Mouse (Mus musculus) ES-E14 (cell line): ENCODE results near the gene Lrrc43. TPM values are rescaled to one million over a fixed set of nuclear protein-coding genes. Genes with fewer than 3 reads are reported as not detected.
"Not testable (repeated sequence)": the region's sequence is repeated elsewhere in the genome, so short reads cannot be mapped to it uniquely, and the experiment has no call there.

Source experiments
- DNase-seq: peaks from one replicate; pipeline ENCODE4 v3.0.0-alpha.2; 2013; ENCODE audit warnings: low read depth, low spot score
- H3K27ac ChIP-seq: 2 replicates; pipeline ENCODE4 v1.5.1; 2012; ENCODE audit warnings: low read depth, mild to moderate bottlenecking, low read length, moderate library complexity, mixed read lengths; ENCODE audit not compliant: poor library complexity, insufficient read depth, severe bottlenecking
- H3K36me3 ChIP-seq: 2 replicates; pipeline ENCODE4 v1.6.1; 2012; ENCODE audit warnings: mild to moderate bottlenecking, low read length, moderate library complexity, mixed read lengths; ENCODE audit not compliant: control insufficient read depth, poor library complexity, insufficient read depth, severe bottlenecking
- H3K4me1 ChIP-seq, 2 experiments: fragments of 150-350 bp in 1 of 2; sonication (generic) in 1 of 2; 2 replicates each; pipeline ENCODE4 v1.6.1; 2012; ENCODE audit warnings: low read length in 2 of 2, mild to moderate bottlenecking in 1 of 2, mixed read lengths in 1 of 2; ENCODE audit not compliant: control insufficient read depth in 2 of 2, insufficient read depth in 2 of 2, poor library complexity in 1 of 2
- H3K4me3 ChIP-seq, 2 experiments: fragments of 150-350 bp in 1 of 2; sonication (generic) in 1 of 2; 2 replicates each; pipeline ENCODE4 v1.5.1; 2012; ENCODE audit warnings: low read length in 2 of 2, low read depth in 1 of 2, mild to moderate bottlenecking in 1 of 2, mixed read lengths in 1 of 2; ENCODE audit not compliant: insufficient read depth in 1 of 2, poor library complexity in 1 of 2, severe bottlenecking in 1 of 2
- H3K9ac ChIP-seq: 2 replicates; pipeline ENCODE4 v1.6.1; 2012; ENCODE audit warnings: low read depth, mild to moderate bottlenecking, low read length, mixed read lengths; ENCODE audit not compliant: poor library complexity, insufficient read depth, severe bottlenecking
- H3K9me3 ChIP-seq: fragments of 150-350 bp; sonication (generic); 2 replicates; pipeline ENCODE4 v1.6.1; 2012; ENCODE audit warnings: low read depth, mild to moderate bottlenecking, low read length; ENCODE audit not compliant: control insufficient read depth, insufficient read depth
- CHD2 ChIP-seq: IDR thresholded peaks from 2 replicates; pipeline ENCODE4 v1.6.1; 2014; ENCODE audit warnings: mild to moderate bottlenecking, low read depth, low read length, inconsistent platforms
- HCFC1 ChIP-seq: IDR thresholded peaks from 2 replicates; pipeline ENCODE4 v1.6.1; 2012; ENCODE audit warnings: low read length, inconsistent platforms, borderline replicate concordance; ENCODE audit not compliant: insufficient read depth
- MAFK ChIP-seq: IDR thresholded peaks from 2 replicates; pipeline ENCODE4 v1.6.1; 2014; ENCODE audit warnings: mild to moderate bottlenecking, low read depth, low read length, inconsistent platforms; ENCODE audit not compliant: insufficient read depth
- ZC3H11A ChIP-seq: IDR thresholded peaks from 2 replicates; pipeline ENCODE4 v1.6.1; 2012; ENCODE audit warnings: low read depth, mild to moderate bottlenecking, inconsistent platforms, low read length, borderline replicate concordance
- ZNF384 ChIP-seq: IDR thresholded peaks from 2 replicates; pipeline ENCODE4 v1.6.1; 2012; ENCODE audit warnings: low read depth, low read length, inconsistent platforms
- in situ Hi-C, 2 experiments: fragments of 600-800 bp; cut with MboI; formaldehyde crosslinking; loops; one replicate each; pipeline ENCODE4 v1.15.1; 2025; ENCODE audit warnings: low sequenced_read_pairs in 2 of 2, inconsistent platforms in 1 of 2; ENCODE audit not compliant: unreplicated experiment in 2 of 2
- total RNA-seq: library from RNA; depleted of rRNA; stranded (reverse); fragments of 300-350 nt; gene quantifications from 2 replicates; pipeline ENCODE4 v1.2.3, GENCODE M21; 2012

Gene Lrrc43
- total RNA-seq, 1 experiment, result not detected

- in situ Hi-C loops, result no loop called here
- no peak for DNase-seq
Observed at GRCm38 (mm10) chr5:123499717-123500116, 10.6 kb downstream of the Lrrc43 start.

DNA sequence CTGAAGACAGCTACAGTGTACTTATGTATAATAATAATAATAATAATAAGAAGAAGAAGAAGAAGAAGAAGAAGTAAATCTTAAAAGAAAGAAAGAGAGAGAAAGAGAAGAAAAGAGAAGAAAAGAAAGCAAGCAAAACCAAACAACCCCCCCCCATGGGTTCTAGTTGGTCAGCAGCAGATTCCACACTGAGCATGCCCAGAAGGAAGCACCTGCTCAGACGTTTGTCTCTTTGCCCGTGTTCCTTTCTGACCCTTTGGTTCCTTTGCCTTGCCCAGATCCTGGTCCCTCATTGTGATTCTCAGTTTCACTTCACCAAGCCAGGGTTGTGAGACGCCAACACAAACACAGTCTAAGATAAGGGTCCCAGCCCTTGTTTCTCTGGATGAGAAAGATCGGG is 12.9 kb downstream of the Lrrc43 start:
- no peak overlapping the region for H3K27ac ChIP-seq
- H3K4me3 ChIP-seq, result no peak overlapping the region
- no peak for DNase-seq
- peaks cover 0 to 15% of the 10 kb centered on the region in 2 experiments; a peak in 2 of 4 replicates for H3K4me1 ChIP-seq
- TF ChIP-seq HCFC1 (no peak), CHD2 (no peak), ZC3H11A (no peak), ZNF384 (no peak), MAFK (no peak)
- no peaks in the 10 kb centered on the region for H3K9me3 ChIP-seq
- H3K9ac ChIP-seq, result no peak overlapping the region
- no peaks in the 10 kb centered on the region for H3K36me3 ChIP-seq
- in situ Hi-C loops, result no loop called here

More at GRCm38 (mm10) chr5:123499717-123500116, 10.6 kb downstream of the Lrrc43 start:
- TF ChIP-seq HCFC1 (no peak), CHD2 (no peak), ZC3H11A (0 out of 2 replicates have a peak, but pooled peaks have one; percentile 3), MAFK (no peak)
- H3K27ac ChIP-seq, result no peak overlapping the region
- H3K9me3 ChIP-seq, result no peaks in the 10 kb centered on the region
- H3K4me3 ChIP-seq, result no peak overlapping the region
- peaks cover 0 to 21% of the 10 kb centered on the region in 2 experiments; a peak in 2 of 4 replicates for H3K4me1 ChIP-seq
- no peak overlapping the region for H3K9ac ChIP-seq
- H3K36me3 ChIP-seq, result no peaks in the 10 kb centered on the region

GRCm38 (mm10) chr5:123507936-123508723 is 19.0 kb downstream of the Lrrc43 start:
- no peak overlapping the region for H3K27ac ChIP-seq
- H3K9ac ChIP-seq, result peak overlapping the region; percentile 78
- TF ChIP-seq CHD2 (0 out of 2 replicates have a peak, but pooled peaks have one; percentile 17), ZC3H11A (no peak)
- H3K4me1 ChIP-seq, result peaks cover 2 to 15% of the 10 kb centered on the region in 2 experiments; a peak in 3 of 4 replicates
- peak overlapping the region; percentile 70 to 85 for H3K4me3 ChIP-seq
- in situ Hi-C loops, result no loop called here
- H3K36me3 ChIP-seq, result peaks cover 8% of the 10 kb centered on the region; the same call in 1 of the 2 replicates
- peak; percentile 89 for DNase-seq
- no peaks in the 10 kb centered on the region for H3K9me3 ChIP-seq

- Histone ChIP-seq H3K36me3 (peaks cover 8% of the 10 kb centered on the region; the same call in 1 of the 2 replicates), H3K4me1 (peaks cover 2 to 15% of the 10 kb centered on the region in 2 experiments; a peak in 3 of 4 replicates), H3K4me3 (peak overlapping the region; percentile 70 to 85), H3K9ac (peak overlapping the region; percentile 78), H3K27ac (no peak overlapping the region), H3K9me3 (no peaks in the 10 kb centered on the region)
- in situ Hi-C loops, result no loop called here
- no peak for TF ChIP-seq ZC3H11A
- TF ChIP-seq ZNF384, result no peak
- TF ChIP-seq HCFC1, result no peak
- no peak for TF ChIP-seq MAFK
- TF ChIP-seq CHD2, result no peak
- no peak for DNase-seq
Observed at GRCm38 (mm10) chr5:123508921-123509320, 19.8 kb downstream of the Lrrc43 start.

GRCm38 (mm10) chr5:123510160-123510559 is 21.1 kb downstream of the Lrrc43 start, which contains the start of gene B3gnt4:
B3gnt4 (plus strand) TSS chr5:123510460.
- in situ Hi-C loops, result no loop called here
- H3K36me3 ChIP-seq, result peaks cover 13% of the 10 kb centered on the region
- TF ChIP-seq MAFK (no peak), ZNF384 (no peak), ZC3H11A (no peak), HCFC1 (no peak), CHD2 (no peak)
- no peaks in the 10 kb centered on the region for H3K9me3 ChIP-seq
- H3K9ac ChIP-seq, result no peak within 1 kb of the TSS
- no peak within 1 kb of the TSS for H3K27ac ChIP-seq
- H3K4me1 ChIP-seq, result peaks cover 2 to 15% of the 10 kb centered on the region in 2 experiments; a peak in 3 of 4 replicates
- no peak for DNase-seq
- H3K4me3 ChIP-seq, result peak within 1 kb of the TSS in 1 of 2 experiments; percentile 85; a peak in 1 of 4 replicates

DNA sequence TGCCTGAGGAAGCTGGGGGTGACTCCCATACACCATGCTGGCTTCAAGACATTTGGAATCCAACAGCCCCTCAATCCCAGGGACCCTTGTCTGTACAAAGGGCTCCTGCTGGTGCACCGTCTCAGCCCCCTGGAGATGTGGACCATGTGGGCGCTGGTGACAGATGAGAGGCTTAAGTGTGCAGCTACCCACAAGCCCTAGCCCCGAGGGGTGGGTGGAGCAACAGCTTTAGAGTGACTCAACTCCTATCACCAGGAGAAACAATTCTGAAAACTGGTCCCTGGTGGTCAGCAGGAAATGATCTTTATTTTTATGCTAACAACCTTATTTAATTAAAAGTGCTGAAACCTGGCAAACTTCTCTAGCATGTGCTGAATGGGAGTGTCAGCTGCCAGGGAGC is 22.3 kb downstream of the Lrrc43 start:
- in situ Hi-C loops, H3K9ac ChIP-seq, H3K9me3 ChIP-seq, H3K27ac ChIP-seq, H3K4me3 ChIP-seq, DNase-seq: not testable (repeated sequence)
- peaks cover 2 to 15% of the 10 kb centered on the region in 2 experiments; a peak in 3 of 4 replicates for H3K4me1 ChIP-seq
- peaks cover 18% of the 10 kb centered on the region for H3K36me3 ChIP-seq
